Mouse (Mus musculus): ENCODE results near the gene Rabggta. TPM values are rescaled to one million over a fixed set of nuclear protein-coding genes. Genes with fewer than 3 reads are reported as not detected.

The Rabggta gene
- polyA plus RNA-seq, 1 experiment from 2014 or later = 46.3 TPM

DNA sequence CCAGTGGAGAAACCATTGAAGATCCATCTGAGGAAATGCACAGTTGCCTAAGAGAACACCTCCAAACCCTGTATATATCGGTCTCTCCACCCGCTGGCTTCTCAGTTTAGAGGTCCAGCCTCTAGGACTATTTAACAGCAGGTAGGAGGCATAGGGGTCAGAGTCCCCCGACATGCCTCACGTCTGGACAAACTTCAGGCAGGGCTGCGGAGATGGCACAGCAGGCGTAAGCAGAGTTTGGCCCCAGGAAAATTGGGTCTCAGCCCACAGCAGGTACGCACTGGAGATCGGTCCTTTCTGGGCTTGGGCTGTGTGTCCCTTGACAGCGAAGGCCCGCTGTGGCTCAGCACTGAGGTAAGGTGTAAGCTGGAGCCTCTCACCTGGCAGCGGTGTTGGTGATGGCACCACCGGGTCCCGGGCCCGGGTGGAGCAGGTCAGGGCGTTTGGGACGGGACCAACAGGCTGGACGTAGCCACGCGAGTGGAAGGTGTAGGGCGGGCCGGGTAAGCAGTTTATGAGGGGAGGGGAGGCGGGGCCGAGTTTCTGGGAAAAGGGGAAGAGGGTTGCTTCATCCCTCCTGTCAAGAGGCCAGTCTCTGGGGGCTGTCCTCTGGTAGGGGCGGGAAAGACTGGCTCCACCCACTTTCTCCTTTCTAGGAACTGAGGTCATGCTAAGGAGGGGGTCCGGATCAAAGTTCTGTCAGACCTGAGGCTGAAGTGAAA is 8.9 kb downstream of the Rabggta start:
- Histone ChIP-seq H3K4me2 (replicated peaks) (peak overlapping the region; percentile 33), H3K4me3 (no peak overlapping the region), H3K36me3 (peaks cover 6% of the 10 kb centered on the region; the same call in 1 of the 2 replicates), H3K9me3 (no peaks in the 10 kb centered on the region), H3K4me1 (0 out of 2 replicates have a peak, but pooled peaks cover 3% of the 10 kb centered on the region), H3K27me3 (replicated peaks) (peaks cover 23% of the 10 kb centered on the region), H3K9ac (no peak overlapping the region), H3K27ac (no peak overlapping the region)
- 12% methylated on average over 24 of the region's 25 CpGs for WGBS
- ATAC-seq (ENCODE audit: low FRiP score, low read depth) = no peak

DNA sequence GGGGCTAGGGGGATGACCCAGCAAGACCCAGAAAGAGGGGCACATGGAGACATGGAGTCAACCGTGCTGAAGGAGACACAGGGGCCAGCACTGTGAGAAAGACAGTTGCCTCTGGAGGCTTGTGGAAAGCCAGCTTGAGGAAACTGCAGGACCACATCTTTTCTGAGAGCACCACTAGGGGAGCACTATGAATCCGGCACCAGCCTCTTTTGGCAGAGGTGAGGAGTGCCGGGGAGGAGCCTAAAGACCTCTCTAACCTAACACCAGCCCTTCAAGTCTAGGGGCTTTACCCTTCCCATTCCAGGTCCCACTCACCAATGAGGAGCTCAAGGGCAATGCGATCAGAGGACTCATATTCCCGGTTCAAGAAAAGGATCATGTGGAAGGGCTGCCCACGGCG is 10.3 kb downstream of the Rabggta start:
- Histone ChIP-seq H3K4me2 (replicated peaks) (no peak overlapping the region), H3K9ac (no peak overlapping the region), H3K9me3 (no peaks in the 10 kb centered on the region), H3K4me3 (no peak overlapping the region), H3K36me3 (no peaks in the 10 kb centered on the region), H3K27me3 (replicated peaks) (peaks cover 23% of the 10 kb centered on the region), H3K27ac (no peak overlapping the region), H3K4me1 (0 out of 2 replicates have a peak, but pooled peaks cover 3% of the 10 kb centered on the region)
- ATAC-seq (ENCODE audit: low FRiP score, low read depth) = no peak
- WGBS = 80% methylated on average over 7 of the region's 7 CpGs

DNA sequence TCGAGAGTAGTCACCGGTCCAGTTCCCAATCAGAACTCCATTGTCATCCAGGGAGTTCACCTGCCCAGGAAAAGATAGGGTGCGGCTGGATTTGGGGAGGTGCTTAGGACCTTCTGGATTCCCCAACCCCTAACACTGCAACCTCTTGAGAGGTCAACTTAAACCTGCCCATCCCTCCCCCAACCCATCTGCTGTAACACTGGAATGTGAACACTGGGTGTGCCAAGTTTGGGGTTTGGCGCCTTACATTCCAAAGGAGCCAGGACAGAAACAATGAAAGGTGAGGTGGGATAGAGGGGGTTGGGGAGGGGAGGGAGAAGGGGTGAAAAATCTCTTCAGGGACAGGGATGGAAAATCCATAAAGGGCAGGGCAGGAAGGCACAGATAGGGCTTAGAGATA is 12.6 kb downstream of the Rabggta start:
- H3K27me3 ChIP-seq (replicated peaks) = peaks cover 23% of the 10 kb centered on the region
- no peak overlapping the region for H3K27ac ChIP-seq
- 88% methylated on average over 4 of the region's 4 CpGs for WGBS
- H3K36me3 ChIP-seq = no peaks in the 10 kb centered on the region
- H3K9ac ChIP-seq = no peak overlapping the region
- H3K4me1 ChIP-seq = 0 out of 2 replicates have a peak, but pooled peaks cover 3% of the 10 kb centered on the region
- no peak overlapping the region for H3K4me2 ChIP-seq (replicated peaks)
- no peak overlapping the region for H3K4me3 ChIP-seq
- no peak for ATAC-seq (ENCODE audit: low FRiP score, low read depth)
- no peaks in the 10 kb centered on the region for H3K9me3 ChIP-seq

DNA sequence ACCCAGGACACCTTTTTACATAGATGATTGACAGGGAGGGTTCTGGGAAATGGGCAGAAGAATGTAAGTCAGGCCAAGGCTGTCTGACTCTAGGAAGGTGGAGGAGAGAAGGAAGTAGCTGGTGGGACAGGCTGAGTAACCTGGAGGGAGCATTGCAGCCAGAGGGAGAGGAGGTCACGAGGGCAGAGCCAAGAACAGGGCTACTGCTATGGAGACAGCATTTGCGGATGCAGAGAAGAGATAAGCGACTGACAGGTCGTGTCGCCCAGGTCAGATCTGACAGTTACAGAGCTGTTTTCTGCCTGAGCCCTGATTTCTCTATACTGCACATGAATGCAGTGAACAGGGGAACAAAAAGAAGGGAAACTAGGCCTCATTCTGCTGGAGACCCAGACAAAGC is 14.7 kb downstream of the Rabggta start:
- ATAC-seq (ENCODE audit: low FRiP score, low read depth) = no peak
- H3K27me3 ChIP-seq (replicated peaks) = 0 out of 2 replicates have a peak, but pooled peaks cover 6% of the 10 kb centered on the region
- no peaks in the 10 kb centered on the region for H3K36me3 ChIP-seq
- no peak overlapping the region for H3K4me2 ChIP-seq (replicated peaks)
- H3K4me1 ChIP-seq = no peaks in the 10 kb centered on the region
- H3K4me3 ChIP-seq = no peak overlapping the region
- no peak overlapping the region for H3K27ac ChIP-seq
- H3K9ac ChIP-seq = no peak overlapping the region
- 87% methylated on average over 5 of the region's 5 CpGs for WGBS
- no peaks in the 10 kb centered on the region for H3K9me3 ChIP-seq

DNA sequence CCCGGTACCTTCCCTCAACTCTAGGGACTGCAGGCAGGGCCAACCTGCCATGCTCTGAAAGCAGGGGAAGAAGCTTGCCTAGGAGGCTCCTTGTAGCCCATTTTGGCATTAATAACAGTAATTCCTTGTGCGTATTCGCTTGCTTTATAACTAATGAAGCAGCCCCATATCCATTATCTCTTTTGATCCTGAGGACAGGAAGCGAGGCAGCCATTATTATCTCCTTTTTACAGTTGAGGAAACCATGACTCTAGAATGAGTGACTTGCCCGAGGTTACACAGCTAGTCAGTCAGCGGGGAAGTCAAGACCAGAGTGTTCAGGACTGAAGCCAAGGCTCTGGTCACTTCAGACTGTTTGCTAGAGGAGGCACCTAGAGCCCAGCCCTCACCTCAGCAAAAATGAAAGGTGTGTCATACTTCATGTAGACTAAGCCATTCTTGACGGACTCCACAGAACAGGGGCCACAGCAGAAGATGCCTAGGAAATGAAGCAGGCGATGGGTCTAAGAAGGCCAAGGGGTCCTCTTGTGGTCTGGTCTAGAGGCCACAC is 15.9 kb downstream of the Rabggta start:
- no peak overlapping the region for H3K4me3 ChIP-seq
- H3K27me3 ChIP-seq (replicated peaks) = no peaks in the 10 kb centered on the region
- H3K4me2 ChIP-seq (replicated peaks) = no peak overlapping the region
- H3K27ac ChIP-seq = no peak overlapping the region
- H3K36me3 ChIP-seq = no peaks in the 10 kb centered on the region
- 93% methylated on average over 8 of the region's 8 CpGs for WGBS
- ATAC-seq (ENCODE audit: low FRiP score, low read depth) = no peak
- no peaks in the 10 kb centered on the region for H3K9me3 ChIP-seq
- no peaks in the 10 kb centered on the region for H3K4me1 ChIP-seq
- no peak overlapping the region for H3K9ac ChIP-seq

DNA sequence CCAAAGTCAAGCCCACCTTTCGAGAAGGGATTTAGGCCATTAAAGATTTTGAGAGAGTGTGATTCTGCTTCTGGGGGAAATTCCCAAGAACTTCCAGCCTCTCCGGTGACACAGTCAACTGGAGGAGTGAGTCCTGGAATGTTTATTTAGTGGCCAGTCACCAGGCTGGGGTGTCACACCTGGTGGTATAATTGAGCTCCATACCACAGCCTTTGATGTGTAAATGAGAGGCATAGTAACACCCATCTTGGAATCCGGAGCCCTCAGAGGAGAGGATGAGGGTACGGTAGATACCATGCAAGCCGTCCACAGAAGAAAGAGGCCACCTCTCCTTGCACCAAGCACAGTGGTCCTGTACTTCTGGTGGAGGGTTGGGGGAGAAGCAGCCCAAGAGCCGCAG is 19.3 kb downstream of the Rabggta start:
- Histone ChIP-seq H3K4me2 (replicated peaks) (no peak overlapping the region), H3K4me1 (no peaks in the 10 kb centered on the region), H3K9ac (no peak overlapping the region), H3K4me3 (no peak overlapping the region), H3K9me3 (no peaks in the 10 kb centered on the region), H3K27ac (no peak overlapping the region), H3K36me3 (no peaks in the 10 kb centered on the region), H3K27me3 (replicated peaks) (no peaks in the 10 kb centered on the region)
- 63% methylated on average over 6 of the region's 6 CpGs for WGBS
- ATAC-seq (ENCODE audit: low FRiP score, low read depth) = no peak

DNA sequence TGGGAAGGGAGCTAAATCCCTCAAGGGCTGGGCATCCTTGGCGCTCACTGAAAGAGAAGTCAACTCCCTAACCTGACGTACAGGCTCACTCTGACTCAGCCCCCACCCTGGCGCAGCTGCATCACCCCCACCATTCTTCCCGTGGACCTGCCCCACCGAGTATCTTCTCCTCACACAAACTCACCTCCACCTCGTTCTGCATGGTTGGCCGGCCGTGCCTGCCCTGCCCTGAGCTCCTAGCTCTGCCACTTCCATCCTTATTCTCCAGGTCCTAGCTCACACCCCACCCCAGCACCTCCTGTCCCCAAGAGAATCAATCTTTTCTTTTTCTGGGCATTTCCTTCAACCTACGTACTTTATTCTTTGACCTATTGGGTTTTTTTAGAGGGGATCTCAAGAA is 20.9 kb downstream of the Rabggta start:
- no peak overlapping the region for H3K4me2 ChIP-seq (replicated peaks)

DNA sequence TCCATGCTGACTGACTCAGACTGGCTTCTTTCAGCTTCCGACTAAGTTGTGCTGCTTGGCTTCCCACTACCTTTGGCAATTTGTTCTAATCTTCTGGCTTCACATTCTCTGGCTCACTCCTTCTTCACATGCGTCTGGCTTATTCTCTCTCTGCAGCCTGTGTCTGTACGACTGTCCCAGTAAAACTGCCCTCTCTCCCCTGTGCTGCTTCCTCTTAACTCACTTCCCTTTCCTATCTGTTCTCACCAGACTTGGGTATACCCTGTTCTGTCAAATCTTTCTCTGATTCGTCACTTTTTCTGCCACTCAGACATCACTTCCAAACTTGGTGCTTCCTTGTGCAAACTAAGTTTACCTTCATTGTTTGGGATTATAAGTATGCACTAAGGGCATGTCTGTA is 24.8 kb downstream of the Rabggta start:
- Histone ChIP-seq H3K36me3 (no peaks in the 10 kb centered on the region), H3K4me1 (no peaks in the 10 kb centered on the region), H3K27ac (no peak overlapping the region), H3K9me3 (no peaks in the 10 kb centered on the region), H3K27me3 (replicated peaks) (no peaks in the 10 kb centered on the region), H3K4me3 (no peak overlapping the region), H3K4me2 (replicated peaks) (no peak overlapping the region), H3K9ac (no peak overlapping the region)
- no peak for ATAC-seq (ENCODE audit: low FRiP score, low read depth)
- 87% methylated on average over 4 of the region's 4 CpGs for WGBS

More for the DNA sequence above, 20.9 kb downstream of the Rabggta start:
- Histone ChIP-seq H3K9ac (no peak overlapping the region), H3K36me3 (no peaks in the 10 kb centered on the region), H3K4me3 (no peak overlapping the region), H3K27ac (no peak overlapping the region), H3K27me3 (replicated peaks) (no peaks in the 10 kb centered on the region), H3K4me1 (no peaks in the 10 kb centered on the region), H3K9me3 (no peaks in the 10 kb centered on the region)
- WGBS = 77% methylated on average over 9 of the region's 9 CpGs
- no peak for ATAC-seq (ENCODE audit: low FRiP score, low read depth)

DNA sequence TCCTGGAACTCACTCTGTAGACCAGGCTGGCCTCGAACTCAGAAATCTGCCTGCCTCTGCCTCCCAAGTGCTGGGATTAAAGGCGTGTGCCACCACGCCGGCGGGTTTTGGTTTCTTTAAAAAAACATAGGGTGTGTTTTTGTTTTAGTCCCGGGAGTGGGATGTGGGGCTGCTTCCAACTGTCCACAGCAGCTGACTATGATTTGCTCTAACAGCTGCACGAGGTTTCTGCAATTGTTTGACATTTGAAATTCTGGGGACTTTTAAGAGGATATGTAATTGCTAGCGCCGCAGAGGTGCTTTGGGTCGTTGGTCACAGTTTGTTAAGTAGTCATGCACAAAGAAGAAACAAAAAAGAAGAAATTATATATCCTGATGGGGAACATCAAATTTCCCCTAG is 32.6 kb downstream of the Rabggta start:
- no peak overlapping the region for H3K27ac ChIP-seq
- H3K27me3 ChIP-seq (replicated peaks) = no peaks in the 10 kb centered on the region
- no peak for ATAC-seq (ENCODE audit: low FRiP score, low read depth)
- H3K9me3 ChIP-seq = no peaks in the 10 kb centered on the region
- no peak overlapping the region for H3K4me3 ChIP-seq
- H3K9ac ChIP-seq = no peak overlapping the region
- no peak overlapping the region for H3K4me2 ChIP-seq (replicated peaks)
- no peaks in the 10 kb centered on the region for H3K4me1 ChIP-seq
- 81% methylated on average over 10 of the region's 10 CpGs for WGBS
- H3K36me3 ChIP-seq = no peaks in the 10 kb centered on the region

DNA sequence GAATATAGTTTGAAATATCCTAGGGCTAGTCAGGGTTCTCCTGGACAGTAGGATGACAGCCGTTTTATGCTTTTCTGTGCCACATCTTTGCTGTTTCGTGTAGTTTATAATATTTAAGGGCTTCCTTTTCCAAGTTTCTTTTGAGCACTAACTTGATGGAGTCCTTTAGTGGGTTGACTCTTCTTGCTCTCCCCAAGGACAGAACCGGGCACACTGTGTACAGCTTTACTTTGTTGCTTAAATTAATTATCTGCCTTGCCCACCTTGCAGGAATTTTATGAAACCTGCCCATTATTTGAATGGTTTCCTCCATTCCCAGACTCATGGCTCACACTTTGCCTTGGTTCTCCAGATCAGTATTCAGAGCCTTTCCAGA is 40.0 kb downstream of the Rabggta start:
- Histone ChIP-seq H3K9ac (no peak overlapping the region), H3K4me1 (peaks cover 9% of the 10 kb centered on the region), H3K9me3 (no peaks in the 10 kb centered on the region), H3K27ac (no peak overlapping the region), H3K4me3 (peak overlapping the region; percentile 72), H3K27me3 (replicated peaks) (no peaks in the 10 kb centered on the region), H3K36me3 (peaks cover 31% of the 10 kb centered on the region), H3K4me2 (replicated peaks) (peak overlapping the region; percentile 87)
- 17% methylated on average over 3 of the region's 3 CpGs for WGBS
- peak; percentile 49 for ATAC-seq (ENCODE audit: low FRiP score, low read depth)

DNA sequence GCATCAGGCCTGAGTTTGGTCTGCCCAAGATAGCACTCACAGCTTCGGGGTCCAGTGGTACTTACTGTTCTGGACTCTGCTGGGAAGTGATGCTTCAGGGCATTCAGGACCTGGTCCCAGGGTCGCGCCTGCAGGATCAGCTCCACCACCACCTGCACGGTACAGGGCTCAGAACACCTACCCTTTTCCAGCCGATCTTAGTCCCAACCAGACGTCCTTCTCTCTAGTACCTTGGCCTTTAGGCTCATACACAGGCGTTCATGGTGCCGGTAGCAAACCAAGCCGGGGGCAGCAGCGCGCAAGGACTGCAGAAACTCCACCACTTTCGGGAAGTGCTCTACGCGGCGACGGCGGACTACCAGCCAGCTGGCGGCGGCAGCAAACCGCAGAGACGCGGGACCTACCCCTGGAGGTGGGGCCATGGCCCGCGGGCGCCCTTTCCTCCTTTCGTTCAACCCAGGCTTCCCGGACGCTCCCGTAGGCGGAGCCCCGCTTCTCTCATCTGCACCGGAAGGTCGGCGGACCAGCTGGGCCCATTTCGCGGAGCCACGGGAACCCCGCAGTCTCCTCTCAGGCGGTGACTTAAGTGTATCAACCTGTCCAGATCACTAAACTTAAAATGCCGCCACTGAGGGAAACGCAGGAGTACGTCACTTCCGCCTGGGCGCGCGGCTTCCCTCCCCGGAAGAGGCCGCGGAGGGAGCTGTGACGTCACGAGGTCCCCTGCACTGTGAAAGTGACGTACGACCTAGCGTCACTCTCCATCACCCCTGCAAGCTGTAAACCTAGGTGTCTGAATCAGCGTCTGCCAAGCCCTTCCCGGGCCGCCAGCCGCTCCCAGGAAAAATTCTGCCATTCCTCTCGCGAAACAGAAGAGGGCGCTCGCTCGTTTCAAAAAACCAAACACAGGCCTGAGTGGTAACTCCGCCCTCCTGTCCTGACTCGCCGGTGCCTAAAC is 40.6 kb downstream of the Rabggta start, which contains the start of gene Tinf2:
Tinf2 (minus strand) TSS at position 661 of the 958 bp plus-strand sequence.
- H3K4me1 ChIP-seq = peaks cover 9% of the 10 kb centered on the region
- under 1% methylated on average over 66 of the region's 66 CpGs for WGBS
- no peaks in the 10 kb centered on the region for H3K27me3 ChIP-seq (replicated peaks)
- peaks cover 38% of the 10 kb centered on the region for H3K36me3 ChIP-seq
- H3K4me3 ChIP-seq = peak within 1 kb of the TSS; percentile 72
- H3K4me2 ChIP-seq (replicated peaks) = peak within 1 kb of the TSS; percentile 87
- H3K9me3 ChIP-seq = no peaks in the 10 kb centered on the region
- H3K9ac ChIP-seq = peak within 1 kb of the TSS; percentile 78
- ATAC-seq (ENCODE audit: low FRiP score, low read depth) = peak; percentile 99
- H3K27ac ChIP-seq = no peak within 1 kb of the TSS

DNA sequence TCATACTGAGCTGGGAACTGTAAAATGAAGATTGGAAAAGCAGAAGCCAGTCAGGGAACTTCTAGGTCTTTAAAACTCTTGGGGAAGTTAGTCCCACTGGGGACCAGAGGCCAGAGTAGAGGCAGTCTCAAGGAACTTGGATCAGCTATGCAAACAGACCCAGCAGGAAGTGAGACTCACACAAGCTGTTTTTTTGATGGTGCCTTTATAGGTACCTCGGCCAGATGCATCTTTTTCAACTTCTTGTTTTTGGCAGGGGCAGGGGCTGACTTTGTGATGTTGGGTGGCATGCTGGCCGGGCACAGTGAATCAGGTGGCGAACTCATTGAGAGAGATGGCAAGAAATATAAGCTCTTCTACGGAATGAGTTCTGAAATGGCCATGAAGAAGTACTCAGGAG is 44.4 kb downstream of the Rabggta start:
- no peaks in the 10 kb centered on the region for H3K27me3 ChIP-seq (replicated peaks)
- no peak for ATAC-seq (ENCODE audit: low FRiP score, low read depth)
- WGBS = 90% methylated on average over 4 of the region's 4 CpGs
- H3K9me3 ChIP-seq = no peaks in the 10 kb centered on the region
- peaks cover 49% of the 10 kb centered on the region for H3K36me3 ChIP-seq
- H3K4me3 ChIP-seq = no peak overlapping the region
- no peak overlapping the region for H3K27ac ChIP-seq
- H3K4me1 ChIP-seq = peaks cover 9% of the 10 kb centered on the region
- H3K4me2 ChIP-seq (replicated peaks) = no peak overlapping the region
- no peak overlapping the region for H3K9ac ChIP-seq
